ENCODE assay signal across 16 mouse cellular contexts in genomic region chr9:109813424-109813823, GRCm38 (mm10). TPM values are rescaled to one million over a fixed set of nuclear protein-coding genes. Genes with fewer than 3 reads are reported as not detected.
DNase-seq lines count a peak whose midpoint lies in the region; ATAC-seq lines count a peak whose summit lies in the region.
"Had no signal": no experiment of that assay in that cellular context is flagged by ENCODE, and none has a peak within 500 bp of the region (broad histone marks: within the 10 kb centered on the region; RNA-seq: fewer than 3 reads in every experiment).

No protein-coding gene starts in this region.

- no peaks in the 10 kb centered on the region for H3K36me3 ChIP-seq in forebrain, embryonic 14.5 days (ENCODE audit: control insufficient read depth, insufficient read depth, low read length)
- no peaks in the 10 kb centered on the region for H3K36me3 ChIP-seq in forebrain, embryonic 10.5 days (replicated peaks)
- no peaks in the 10 kb centered on the region for H3K36me3 ChIP-seq in kidney, embryonic 15.5 days
- no peaks in the 10 kb centered on the region for H3K36me3 ChIP-seq in midbrain, embryonic 14.5 days (ENCODE audit: control insufficient read depth, insufficient read depth, low read length)
- H3K36me3 ChIP-seq in midbrain, embryonic 15.5 days (replicated peaks), result no peaks in the 10 kb centered on the region
- H3K36me3 ChIP-seq in neural tube, embryonic 12.5 days, result no peaks in the 10 kb centered on the region

- H3K4me2 ChIP-seq in forebrain, embryonic 14.5 days (ENCODE audit: low read length), result no peak overlapping the region
- H3K4me2 ChIP-seq in kidney, embryonic 15.5 days, result no peak overlapping the region
- H3K4me2 ChIP-seq in midbrain, embryonic 14.5 days (ENCODE audit: low read length), result no peak overlapping the region
- no peak overlapping the region for H3K4me2 ChIP-seq in midbrain, embryonic 15.5 days
- H3K4me2 ChIP-seq in neural tube, embryonic 12.5 days (replicated peaks), result no peak overlapping the region

- peak; percentile 41 for DNase-seq in forebrain, embryonic 14.5 days (ENCODE audit: low spot score)
- DNase-seq in forebrain, embryonic 10.5 days (ENCODE audit: extremely low spot score, low spot score), result no peak
- DNase-seq in kidney, adult 8-10 months, result no peak
- peak; percentile 40 for DNase-seq in midbrain, embryonic 14.5 days
- no peak for DNase-seq in adrenal gland, adult 18-20 months (ENCODE audit: low spot score in 2 of 2)
- DNase-seq: adrenal gland, postnatal 25 days; B cell, adult 2 months; gastrocnemius, postnatal 14 days; kidney, adult 11 months; lung, adult 18-20 months; right cerebral cortex, postnatal 25 days had no signal

- H3K4me3 ChIP-seq in forebrain, embryonic 14.5 days (ENCODE audit: low read depth, low read length), result no peak overlapping the region
- H3K4me3 ChIP-seq in forebrain, embryonic 10.5 days, result no peak overlapping the region
- H3K4me3 ChIP-seq in kidney, embryonic 15.5 days (replicated peaks), result no peak overlapping the region
- no peak overlapping the region for H3K4me3 ChIP-seq in midbrain, embryonic 14.5 days (replicated peaks; ENCODE audit: low read depth, low read length)
- H3K4me3 ChIP-seq in midbrain, embryonic 15.5 days, result no peak overlapping the region
- no peak overlapping the region for H3K4me3 ChIP-seq in neural tube, embryonic 12.5 days

- H3K4me1 ChIP-seq in forebrain, embryonic 14.5 days (ENCODE audit: control insufficient read depth, insufficient read depth, low read length), result no peaks in the 10 kb centered on the region
- 0 out of 2 replicates have a peak, but pooled peaks cover 4% of the 10 kb centered on the region for H3K4me1 ChIP-seq in forebrain, embryonic 10.5 days
- H3K4me1 ChIP-seq in kidney, embryonic 15.5 days, result peaks cover 9% of the 10 kb centered on the region; the same call in 1 of the 2 replicates
- H3K4me1 ChIP-seq in midbrain, embryonic 14.5 days (ENCODE audit: control insufficient read depth, insufficient read depth, low read length), result no peaks in the 10 kb centered on the region
- H3K4me1 ChIP-seq in midbrain, embryonic 15.5 days, result 0 out of 2 replicates have a peak, but pooled peaks cover 3% of the 10 kb centered on the region
- no peaks in the 10 kb centered on the region for H3K4me1 ChIP-seq in neural tube, embryonic 12.5 days

- no peaks in the 10 kb centered on the region for H3K9me3 ChIP-seq in forebrain, embryonic 14.5 days (replicated peaks; ENCODE audit: control insufficient read depth, low read length)
- H3K9me3 ChIP-seq in forebrain, embryonic 10.5 days, result no peaks in the 10 kb centered on the region
- no peaks in the 10 kb centered on the region for H3K9me3 ChIP-seq in kidney, embryonic 15.5 days (replicated peaks)
- H3K9me3 ChIP-seq in midbrain, embryonic 14.5 days (ENCODE audit: control insufficient read depth, low read length), result no peaks in the 10 kb centered on the region
- no peaks in the 10 kb centered on the region for H3K9me3 ChIP-seq in midbrain, embryonic 15.5 days
- no peaks in the 10 kb centered on the region for H3K9me3 ChIP-seq in neural tube, embryonic 12.5 days

- no peak for ATAC-seq in forebrain, embryonic 14.5 days
- ATAC-seq in kidney, embryonic 15.5 days (replicated peaks; ENCODE audit: low FRiP score), result no peak; the same call in 1 of the 2 replicates
- ATAC-seq in midbrain, embryonic 14.5 days (ENCODE audit: low FRiP score, low TSS enrichment), result no peak
- ATAC-seq in midbrain, embryonic 15.5 days (replicated peaks), result no peak
- peak; percentile 70; the same call in 1 of the 2 replicates for ATAC-seq in neural tube, embryonic 12.5 days (ENCODE audit: low FRiP score, low read depth)

- no peaks in the 10 kb centered on the region for H3K27me3 ChIP-seq in forebrain, embryonic 14.5 days (replicated peaks; ENCODE audit: control insufficient read depth, insufficient read depth, low read length)
- H3K27me3 ChIP-seq in forebrain, embryonic 10.5 days (ENCODE audit: poor library complexity, severe bottlenecking), result no peaks in the 10 kb centered on the region
- no peaks in the 10 kb centered on the region for H3K27me3 ChIP-seq in kidney, embryonic 15.5 days
- no peaks in the 10 kb centered on the region for H3K27me3 ChIP-seq in midbrain, embryonic 14.5 days (ENCODE audit: control insufficient read depth, insufficient read depth, low read length)
- H3K27me3 ChIP-seq in midbrain, embryonic 15.5 days (replicated peaks), result no peaks in the 10 kb centered on the region
- no peaks in the 10 kb centered on the region for H3K27me3 ChIP-seq in neural tube, embryonic 12.5 days (replicated peaks)

- 0 out of 2 replicates have a peak overlapping the region, but pooled peaks have one; percentile 8 for H3K9ac ChIP-seq in forebrain, embryonic 14.5 days (ENCODE audit: low read length)
- no peak overlapping the region for H3K9ac ChIP-seq in kidney, embryonic 15.5 days
- no peak overlapping the region for H3K9ac ChIP-seq in midbrain, embryonic 14.5 days (replicated peaks; ENCODE audit: low read length)
- H3K9ac ChIP-seq in midbrain, embryonic 15.5 days, result no peak overlapping the region
- H3K9ac ChIP-seq in neural tube, embryonic 12.5 days, result no peak overlapping the region

- 0 out of 2 replicates have a peak overlapping the region, but pooled peaks have one; percentile 27 for H3K27ac ChIP-seq in forebrain, embryonic 14.5 days (ENCODE audit: low read depth, low read length)
- H3K27ac ChIP-seq in forebrain, embryonic 10.5 days, result no peak overlapping the region
- 0 out of 2 replicates have a peak overlapping the region, but pooled peaks have one; percentile 49 for H3K27ac ChIP-seq in kidney, embryonic 15.5 days
- no peak overlapping the region for H3K27ac ChIP-seq in midbrain, embryonic 14.5 days (replicated peaks; ENCODE audit: low read depth, low read length)
- no peak overlapping the region for H3K27ac ChIP-seq in midbrain, embryonic 15.5 days
- H3K27ac ChIP-seq in neural tube, embryonic 12.5 days, result no peak overlapping the region
- H3K27ac ChIP-seq: stomach, postnatal 0 days had no signal

- 40% methylated on average over 7 of the region's 7 CpGs for whole genome bisulfite sequencing in forebrain, embryonic 14.5 days
- 69% methylated on average over 7 of the region's 7 CpGs for WGBS in forebrain, embryonic 10.5 days
- WGBS in kidney, embryonic 15.5 days, result 53% methylated on average over 7 of the region's 7 CpGs
- WGBS in midbrain, embryonic 14.5 days, result 50% methylated on average over 7 of the region's 7 CpGs
- 51% methylated on average over 7 of the region's 7 CpGs for WGBS in midbrain, embryonic 15.5 days
- WGBS in neural tube, embryonic 12.5 days, result 31% methylated on average over 7 of the region's 7 CpGs

RNA-seq across cellular contexts. Expression of gene Spink8, which starts 1.3 kb away (rescaled TPM):
- not detected in 2 replicates for polyA plus RNA-seq in forebrain, embryonic 14.5 days (2014; fragmentation: Nextera tagmentation; extraction: Ambion mirVana)
- polyA plus RNA-seq in forebrain, embryonic 10.5 days (2016; fragmentation: Nextera tagmentation; extraction: Ambion mirVana), result not detected in 2 replicates
- polyA plus RNA-seq in kidney, embryonic 15.5 days (2015; fragmentation: Nextera tagmentation; extraction: Ambion mirVana), result 14.2 and 14.3 TPM in 2 replicates
- polyA plus RNA-seq in midbrain, embryonic 14.5 days (2014; fragmentation: Nextera tagmentation; extraction: Ambion mirVana), result not detected in 2 replicates
- 0.29 TPM in 1 of 2 replicates, not detected in the other for polyA plus RNA-seq in midbrain, embryonic 15.5 days (2015; fragmentation: Nextera tagmentation; extraction: Ambion mirVana)
- not detected in 2 replicates for polyA plus RNA-seq in neural tube, embryonic 12.5 days (2016; fragmentation: Nextera tagmentation; extraction: Ambion mirVana)
- 10 to 100 TPM; 18.1 to 18.5 TPM for total RNA-seq in adrenal gland, adult 18-20 months (2021)
- total RNA-seq: gastrocnemius, postnatal 14 days had no signal
- polyA plus RNA-seq: limb, embryonic 11.5 days; stomach, postnatal 0 days had no signal

RNA-seq across cellular contexts. Expression of gene Nme6, which starts 19.1 kb away (rescaled TPM):
- polyA plus RNA-seq in forebrain, embryonic 14.5 days (2014; fragmentation: Nextera tagmentation; extraction: Ambion mirVana), result 74.6 and 84.7 TPM in 2 replicates
- 116 and 124 TPM in 2 replicates for polyA plus RNA-seq in forebrain, embryonic 10.5 days (2016; fragmentation: Nextera tagmentation; extraction: Ambion mirVana)
- 70.2 and 78.4 TPM in 2 replicates for polyA plus RNA-seq in kidney, embryonic 15.5 days (2015; fragmentation: Nextera tagmentation; extraction: Ambion mirVana)
- polyA plus RNA-seq in midbrain, embryonic 14.5 days (2014; fragmentation: Nextera tagmentation; extraction: Ambion mirVana), result 58.1 and 68.0 TPM in 2 replicates
- 59.4 and 68.3 TPM in 2 replicates for polyA plus RNA-seq in midbrain, embryonic 15.5 days (2015; fragmentation: Nextera tagmentation; extraction: Ambion mirVana)
- 64.5 and 66.7 TPM in 2 replicates for polyA plus RNA-seq in neural tube, embryonic 12.5 days (2016; fragmentation: Nextera tagmentation; extraction: Ambion mirVana)
- total RNA-seq in adrenal gland, adult 18-20 months (2021), result 10 to 100 TPM; 14.7 to 15.5 TPM

RNA-seq across cellular contexts. Expression of gene Fbxw27, which starts 23.0 kb away (rescaled TPM):
- polyA plus RNA-seq in forebrain, embryonic 14.5 days (2014; fragmentation: Nextera tagmentation; extraction: Ambion mirVana), result not detected in 2 replicates
- polyA plus RNA-seq in forebrain, embryonic 10.5 days (2016; fragmentation: Nextera tagmentation; extraction: Ambion mirVana), result not detected in 2 replicates
- polyA plus RNA-seq in kidney, embryonic 15.5 days (2015; fragmentation: Nextera tagmentation; extraction: Ambion mirVana), result not detected in 2 replicates
- polyA plus RNA-seq in midbrain, embryonic 14.5 days (2014; fragmentation: Nextera tagmentation; extraction: Ambion mirVana), result not detected in 2 replicates
- 0.44 TPM in 1 of 2 replicates, not detected in the other for polyA plus RNA-seq in midbrain, embryonic 15.5 days (2015; fragmentation: Nextera tagmentation; extraction: Ambion mirVana)
- polyA plus RNA-seq in neural tube, embryonic 12.5 days (2016; fragmentation: Nextera tagmentation; extraction: Ambion mirVana), result not detected in 2 replicates
- not detected for total RNA-seq in adrenal gland, adult 18-20 months (2021)
- total RNA-seq: adrenal gland, postnatal 25 days; gastrocnemius, postnatal 14 days had no signal
- polyA plus RNA-seq: limb, embryonic 11.5 days; stomach, postnatal 0 days had no signal

RNA-seq across cellular contexts. Expression of gene Camp, which starts 36.0 kb away (rescaled TPM):
- 1.1 TPM in 1 of 2 replicates, not detected in the other for polyA plus RNA-seq in forebrain, embryonic 14.5 days (2014; fragmentation: Nextera tagmentation; extraction: Ambion mirVana)
- not detected in 2 replicates for polyA plus RNA-seq in forebrain, embryonic 10.5 days (2016; fragmentation: Nextera tagmentation; extraction: Ambion mirVana)
- 3.1 and 4.5 TPM in 2 replicates for polyA plus RNA-seq in kidney, embryonic 15.5 days (2015; fragmentation: Nextera tagmentation; extraction: Ambion mirVana)
- polyA plus RNA-seq in midbrain, embryonic 14.5 days (2014; fragmentation: Nextera tagmentation; extraction: Ambion mirVana), result not detected in 2 replicates
- polyA plus RNA-seq in midbrain, embryonic 15.5 days (2015; fragmentation: Nextera tagmentation; extraction: Ambion mirVana), result 2.6 TPM in 1 of 2 replicates, not detected in the other
- polyA plus RNA-seq in neural tube, embryonic 12.5 days (2016; fragmentation: Nextera tagmentation; extraction: Ambion mirVana), result 1.8 and 2.2 TPM in 2 replicates
- under 1 TPM in 1 of 2 experiments, not detected in 1; 0.70 TPM for total RNA-seq in adrenal gland, adult 18-20 months (2021)
- total RNA-seq: adrenal gland, postnatal 25 days; gastrocnemius, postnatal 14 days had no signal

Comparison
In these comparisons a context has a peak if more than half of its experiments do, and no peak if none do; other contexts are left out.
1. DNase-seq: peak in forebrain, embryonic 14.5 days (single experiment) and midbrain, embryonic 14.5 days (single experiment); none in forebrain, embryonic 10.5 days (single experiment), kidney, adult 8-10 months (0 of 2) and adrenal gland, adult 18-20 months (0 of 2).
2. H3K27ac ChIP-seq: peak in forebrain, embryonic 14.5 days (single experiment) and kidney, embryonic 15.5 days (single experiment); none in forebrain, embryonic 10.5 days (single experiment), midbrain, embryonic 14.5 days (single experiment), midbrain, embryonic 15.5 days (single experiment) and neural tube, embryonic 12.5 days (single experiment).
3. RNA of gene Spink8, which starts 1.3 kb away (polyA plus RNA-seq): 14.2 to 14.3 TPM in kidney, embryonic 15.5 days; not detected in neural tube, embryonic 12.5 days, not detected in midbrain, embryonic 14.5 days, not detected in forebrain, embryonic 10.5 days, not detected in forebrain, embryonic 14.5 days and 0.29 TPM in midbrain, embryonic 15.5 days; every median in the first group is over 10 times any median in the second.